Mouse (Mus musculus) heart, embryonic 16.5 days (tissue): ENCODE results near the gene Inafm2. TPM values are rescaled to one million over a fixed set of nuclear protein-coding genes. Genes with fewer than 3 reads are reported as not detected.

Experiments used
- ATAC-seq: fragments of 200-750 bp; cut with Nextera tagmentation; replicated peaks from 2 replicates; pipeline ENCODE4 v1.8.0; 2017; ENCODE audit warnings: moderate number of reproducible peaks; ENCODE audit not compliant: insufficient read depth, low FRiP score; ENCODE audit errors: extremely low read depth
- H3K27ac ChIP-seq: fragments of 300-500 bp; sonication (generic); 2 replicates; pipeline ENCODE4 v1.5.1; 2014; ENCODE audit warnings: mild to moderate bottlenecking, low read length, control low read depth, moderate library complexity
- H3K27me3 ChIP-seq: fragments of 300-500 bp; sonication (generic); 2 replicates; pipeline ENCODE4 v1.6.1; 2014; ENCODE audit warnings: low read length, mixed read lengths; ENCODE audit not compliant: control insufficient read depth, insufficient read depth
- H3K36me3 ChIP-seq: fragments of 300-500 bp; sonication (generic); 2 replicates; pipeline ENCODE4 v1.6.1; 2014; ENCODE audit not compliant: control insufficient read depth, insufficient read depth
- H3K4me1 ChIP-seq: fragments of 300-500 bp; sonication (generic); 2 replicates; pipeline ENCODE4 v1.6.1; 2014; ENCODE audit warnings: low read length, mixed read lengths; ENCODE audit not compliant: control insufficient read depth, insufficient read depth
- H3K4me2 ChIP-seq: fragments of 300-500 bp; sonication (generic); 2 replicates; pipeline ENCODE4 v1.6.1; 2014; ENCODE audit warnings: low read depth, mild to moderate bottlenecking, control low read depth, low read length
- H3K4me3 ChIP-seq: fragments of 300-500 bp; sonication (generic); 2 replicates; pipeline ENCODE4 v1.5.1; 2014; ENCODE audit warnings: mild to moderate bottlenecking, control low read depth, low read length
- H3K9ac ChIP-seq: fragments of 300-500 bp; sonication (generic); 2 replicates; pipeline ENCODE4 v1.6.1; 2014; ENCODE audit warnings: low read length, control low read depth
- H3K9me3 ChIP-seq: fragments of 300-500 bp; sonication (generic); replicated peaks from 2 replicates; pipeline ENCODE4 v1.6.1; 2016; ENCODE audit warnings: low read length; ENCODE audit not compliant: control insufficient read depth
- WGBS: fragments of 180-500 bp; shearing (Covaris S2); extraction: QIAGEN DNeasy Blood & Tissue Kit; methylation state at CpG from one replicate; pipeline ENCODE4 v1.1.7; 2014; 5-methylcytosine and 5-hydroxymethylcytosine counted together
- polyA plus RNA-seq: library from polyadenylated mRNA; unstranded; fragments of >200 nt; fragmentation: Nextera tagmentation; extraction: Ambion mirVana; gene quantifications from 2 replicates; pipeline ENCODE4 v1.2.1, GENCODE M21; 2015

Inafm2 gene
- polyA plus RNA-seq, 1 experiment from 2014 or later, result 45.2 TPM

DNA sequence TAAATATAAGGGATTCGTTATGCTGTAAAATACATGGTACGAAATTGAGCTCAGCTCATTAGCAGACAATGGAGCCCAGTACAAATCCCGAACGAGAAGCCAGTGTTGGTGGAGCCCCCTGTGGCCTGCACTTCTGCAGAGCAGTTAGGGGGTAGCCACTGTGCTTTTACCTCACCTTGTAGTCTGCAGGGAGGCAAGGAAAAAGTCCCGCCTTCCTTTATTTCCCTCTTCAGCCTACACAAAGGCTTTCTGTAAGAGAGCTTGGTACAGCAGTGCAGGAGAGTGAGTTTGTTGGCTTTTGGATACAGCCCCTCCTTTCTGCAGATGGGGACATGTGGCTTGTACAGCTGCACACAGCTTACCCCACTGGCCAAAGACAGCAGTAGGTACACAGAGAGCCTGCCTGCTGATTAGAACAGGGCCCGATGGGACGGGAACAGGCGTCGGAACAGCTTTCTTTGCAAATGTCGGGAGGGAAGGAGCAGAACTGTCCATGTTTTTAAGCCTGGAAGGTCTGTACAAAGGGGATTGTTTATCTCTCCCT is 3.9 kb downstream of the Inafm2 start:
- H3K4me1 ChIP-seq, result peaks cover 65% of the 10 kb centered on the region
- H3K4me3 ChIP-seq, result peak overlapping the region; percentile 4
- ATAC-seq, result no peak
- peaks cover 3% of the 10 kb centered on the region for H3K36me3 ChIP-seq
- 50% methylated on average over 10 of the region's 10 CpGs for WGBS
- peaks cover under 1% of the 10 kb centered on the region; the same call in 1 of the 2 replicates for H3K27me3 ChIP-seq
- H3K27ac ChIP-seq, result peak overlapping the region; percentile 82
- peak overlapping the region; percentile 45 for H3K4me2 ChIP-seq
- H3K9me3 ChIP-seq, result no peaks in the 10 kb centered on the region
- H3K9ac ChIP-seq, result peak overlapping the region; percentile 65

DNA sequence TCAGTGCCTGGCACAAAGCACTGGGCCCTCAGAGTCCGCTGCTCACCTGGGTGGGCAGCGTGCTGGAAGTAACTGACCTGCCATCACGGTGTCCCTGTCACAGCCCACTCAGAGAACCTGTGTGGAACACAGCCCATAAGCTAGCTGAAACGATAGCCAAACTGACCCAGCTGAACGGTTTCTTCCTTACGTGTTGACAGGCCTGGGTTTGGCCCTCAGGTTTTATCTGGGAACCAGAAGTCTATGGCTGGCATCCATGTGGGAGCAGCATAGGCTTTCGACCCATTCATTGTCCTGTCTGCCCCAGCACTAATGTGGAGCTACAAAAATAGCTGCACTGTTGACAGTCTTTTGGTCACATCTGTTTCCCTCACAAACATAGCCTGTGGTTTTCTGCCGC is 4.9 kb downstream of the Inafm2 start:
- Histone ChIP-seq H3K27ac (peak overlapping the region; percentile 82), H3K27me3 (no peaks in the 10 kb centered on the region), H3K36me3 (peaks cover 3% of the 10 kb centered on the region), H3K9me3 (no peaks in the 10 kb centered on the region), H3K9ac (peak overlapping the region; percentile 65), H3K4me2 (peak overlapping the region; percentile 45), H3K4me1 (peaks cover 59% of the 10 kb centered on the region), H3K4me3 (0 out of 2 replicates have a peak overlapping the region, but pooled peaks have one; percentile 0)
- peak; percentile 68 for ATAC-seq
- WGBS, result 33% methylated on average over 8 of the region's 8 CpGs

- no peaks in the 10 kb centered on the region for H3K9me3 ChIP-seq
- H3K4me1 ChIP-seq, result peaks cover 57% of the 10 kb centered on the region
Observed at GRCm38 (mm10) chr2:118751896-118752791, 6.6 kb downstream of the Inafm2 start.

DNA sequence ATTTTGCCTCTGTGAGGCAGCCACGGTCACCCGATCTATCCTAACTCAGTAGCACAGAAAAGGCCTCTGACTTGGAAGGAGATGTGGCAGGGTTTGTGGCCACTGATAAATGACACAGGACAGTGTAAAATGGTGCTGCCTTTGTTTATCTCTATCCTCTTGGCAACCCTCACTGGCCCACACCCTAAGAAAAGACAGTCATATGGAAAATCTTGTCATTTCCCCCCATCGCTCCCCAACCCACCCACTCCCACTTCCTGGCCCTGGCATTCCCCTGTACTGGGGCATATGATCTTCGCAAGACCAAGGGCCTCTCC is 7.2 kb downstream of the Inafm2 start:
- peak overlapping the region; percentile 93 for H3K27ac ChIP-seq
- peaks cover 51% of the 10 kb centered on the region for H3K4me1 ChIP-seq
- H3K27me3 ChIP-seq, result no peaks in the 10 kb centered on the region
- peak overlapping the region; percentile 57 for H3K9ac ChIP-seq
- H3K4me3 ChIP-seq, result no peak overlapping the region
- peaks cover 3% of the 10 kb centered on the region for H3K36me3 ChIP-seq
- no peaks in the 10 kb centered on the region for H3K9me3 ChIP-seq
- ATAC-seq, result no peak
- H3K4me2 ChIP-seq, result no peak overlapping the region
- 51% methylated on average over 4 of the region's 4 CpGs for WGBS

More at GRCm38 (mm10) chr2:118751896-118752791, 6.6 kb downstream of the Inafm2 start:
- Histone ChIP-seq H3K36me3 (peaks cover 3% of the 10 kb centered on the region), H3K27ac (peak overlapping the region; percentile 93), H3K4me3 (no peak overlapping the region), H3K9ac (peak overlapping the region; percentile 57), H3K27me3 (no peaks in the 10 kb centered on the region), H3K4me2 (peak overlapping the region; percentile 19)
- ATAC-seq, result peak; percentile 30; the same call in 1 of the 2 replicates
- 39% methylated on average over 16 of the region's 16 CpGs for WGBS

DNA sequence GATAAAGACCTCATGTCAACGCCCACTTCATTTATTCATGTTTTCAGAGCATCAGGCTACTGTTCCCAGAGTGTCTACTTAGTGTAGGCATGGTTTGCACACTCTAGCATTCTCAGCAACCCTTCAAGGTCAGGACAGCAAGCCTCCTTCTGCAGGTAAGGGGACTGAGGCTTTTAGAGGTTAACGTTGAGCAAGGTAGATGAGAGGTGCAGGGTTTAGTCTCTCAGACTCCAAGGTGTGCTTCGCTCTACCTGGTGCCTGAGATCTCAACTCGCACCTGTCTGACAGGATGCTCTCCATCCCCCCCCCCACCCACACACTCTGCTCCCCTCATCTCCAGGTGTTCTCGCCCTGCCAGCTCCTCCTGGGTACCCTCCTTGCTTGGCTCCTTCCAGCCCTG is 8.6 kb downstream of the Inafm2 start:
- WGBS, result 77% methylated on average over 5 of the region's 5 CpGs
- H3K27me3 ChIP-seq, result no peaks in the 10 kb centered on the region
- ATAC-seq, result no peak
- no peak overlapping the region for H3K27ac ChIP-seq
- H3K36me3 ChIP-seq, result peaks cover 1% of the 10 kb centered on the region
- no peak overlapping the region for H3K9ac ChIP-seq
- H3K4me2 ChIP-seq, result no peak overlapping the region
- H3K4me3 ChIP-seq, result no peak overlapping the region
- H3K9me3 ChIP-seq, result no peaks in the 10 kb centered on the region
- peaks cover 37% of the 10 kb centered on the region for H3K4me1 ChIP-seq

GRCm38 (mm10) chr2:118755407-118755806 is 9.8 kb downstream of the Inafm2 start:
- WGBS, result 77% methylated on average over 6 of the region's 6 CpGs
- H3K4me3 ChIP-seq, result no peak overlapping the region
- no peaks in the 10 kb centered on the region for H3K27me3 ChIP-seq
- no peaks in the 10 kb centered on the region for H3K36me3 ChIP-seq
- no peak overlapping the region for H3K4me2 ChIP-seq
- H3K4me1 ChIP-seq, result peaks cover 36% of the 10 kb centered on the region
- no peak overlapping the region for H3K9ac ChIP-seq
- H3K27ac ChIP-seq, result no peak overlapping the region
- no peaks in the 10 kb centered on the region for H3K9me3 ChIP-seq
- no peak for ATAC-seq

- Histone ChIP-seq H3K4me2 (no peak overlapping the region), H3K4me3 (no peak overlapping the region), H3K27me3 (no peaks in the 10 kb centered on the region), H3K27ac (no peak overlapping the region), H3K9ac (no peak overlapping the region), H3K9me3 (no peaks in the 10 kb centered on the region), H3K36me3 (no peaks in the 10 kb centered on the region), H3K4me1 (peaks cover 39% of the 10 kb centered on the region)
- ATAC-seq, result no peak
- WGBS, result 73% methylated on average over 4 of the region's 4 CpGs
Observed at GRCm38 (mm10) chr2:118756103-118756502, 10.5 kb downstream of the Inafm2 start.

DNA sequence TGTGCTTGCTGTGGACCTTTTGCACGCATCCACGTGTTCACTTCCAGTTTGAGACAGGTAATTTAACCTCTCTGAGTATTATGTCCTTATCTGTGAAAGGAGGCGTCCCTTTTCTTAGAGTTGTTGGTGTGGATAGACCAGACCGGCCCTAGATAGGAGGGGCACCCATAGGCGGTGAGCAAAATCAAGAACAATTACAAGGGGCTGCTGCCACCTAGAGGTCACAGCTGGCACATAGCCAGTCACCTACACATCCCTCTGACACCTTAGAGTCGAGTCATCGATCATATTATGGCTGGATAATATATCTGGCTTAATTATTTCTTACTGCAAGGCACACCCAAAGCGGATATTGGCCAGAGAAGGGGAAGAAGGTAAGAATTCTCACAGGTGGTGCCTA is 14.3 kb downstream of the Inafm2 start:
- ATAC-seq, result no peak
- H3K4me3 ChIP-seq, result no peak overlapping the region
- peaks cover 50% of the 10 kb centered on the region for H3K4me1 ChIP-seq
- no peak overlapping the region for H3K27ac ChIP-seq
- H3K9me3 ChIP-seq, result no peaks in the 10 kb centered on the region
- no peaks in the 10 kb centered on the region for H3K27me3 ChIP-seq
- H3K9ac ChIP-seq, result no peak overlapping the region
- peak overlapping the region; percentile 29; the same call in 1 of the 2 replicates for H3K4me2 ChIP-seq
- WGBS, result 12% methylated on average over 8 of the region's 8 CpGs
- no peaks in the 10 kb centered on the region for H3K36me3 ChIP-seq
